Mouse (Mus musculus) liver (tissue): ENCODE measurements around the gene Slc25a34.

Experiments used
- DNase-seq: peaks from one replicate; pipeline ENCODE4 v3.0.0-alpha.2; 2020; ENCODE audit warnings: mixed read lengths

Slc25a34 gene

DNA sequence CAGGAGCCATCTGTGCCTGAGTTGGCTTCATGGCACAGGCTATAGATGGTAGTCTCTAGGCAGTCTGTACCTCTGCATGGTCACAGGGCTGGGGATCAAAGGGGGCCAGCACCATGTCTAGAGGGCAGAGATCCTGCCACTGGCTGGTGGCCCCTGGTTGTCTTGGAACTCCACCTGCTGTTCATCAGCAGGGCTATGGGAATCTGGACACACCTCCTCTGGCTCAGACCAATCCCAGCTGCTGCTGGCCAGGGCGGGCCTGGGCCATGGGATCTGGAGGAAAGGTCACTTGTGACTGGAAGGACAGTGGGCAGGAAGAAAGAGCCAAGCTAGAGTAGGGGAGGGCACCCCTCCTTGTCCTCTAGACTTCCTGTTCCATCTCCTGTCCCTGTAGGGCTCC lies at the start of gene Slc25a34:
Slc25a34 (minus strand) TSS at position 156 of the 400 bp plus-strand sequence.
- peak; percentile 49 for DNase-seq

DNA sequence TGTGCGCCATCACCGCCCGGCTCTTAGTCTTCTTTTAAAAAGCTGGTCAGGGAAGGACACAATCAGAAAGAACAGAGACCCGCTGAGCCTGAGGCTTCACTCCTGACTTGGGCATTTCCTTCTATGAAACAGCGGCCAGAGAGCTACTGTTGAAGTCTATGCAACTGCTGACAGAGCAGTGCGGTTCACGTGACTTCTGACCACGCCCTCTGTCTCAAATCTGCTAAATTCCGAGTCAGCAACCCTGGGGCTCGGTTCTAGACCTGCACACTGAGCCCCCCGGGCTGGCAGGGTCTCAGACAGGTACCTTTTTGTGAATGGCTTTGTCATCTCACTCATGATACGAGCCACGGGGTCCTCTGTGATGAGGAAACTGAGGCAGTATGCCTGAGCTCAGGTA lies 48.7 kb upstream of the Slc25a34 start:
- no peak for DNase-seq

DNA sequence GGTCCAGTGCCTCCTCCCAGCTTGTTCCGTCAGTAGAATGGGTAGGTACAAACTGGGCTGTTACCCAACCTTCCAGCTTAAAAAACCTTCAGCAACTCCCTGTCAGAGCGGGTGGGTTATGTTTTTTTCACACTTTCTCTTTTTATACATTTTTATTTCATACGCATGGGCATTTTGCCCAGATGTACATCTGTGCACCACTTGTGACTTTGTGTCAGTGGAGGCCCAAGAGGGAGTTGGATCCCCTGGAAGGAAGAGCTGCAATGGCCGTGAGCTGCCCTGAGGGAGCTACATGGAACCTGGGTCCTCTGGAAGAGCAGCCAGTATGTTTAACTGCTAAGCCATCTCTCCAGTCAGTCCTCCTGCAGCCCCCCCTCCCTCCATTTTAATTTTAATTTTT lies 47.8 kb upstream of the Slc25a34 start:
- DNase-seq: no peak

DNA sequence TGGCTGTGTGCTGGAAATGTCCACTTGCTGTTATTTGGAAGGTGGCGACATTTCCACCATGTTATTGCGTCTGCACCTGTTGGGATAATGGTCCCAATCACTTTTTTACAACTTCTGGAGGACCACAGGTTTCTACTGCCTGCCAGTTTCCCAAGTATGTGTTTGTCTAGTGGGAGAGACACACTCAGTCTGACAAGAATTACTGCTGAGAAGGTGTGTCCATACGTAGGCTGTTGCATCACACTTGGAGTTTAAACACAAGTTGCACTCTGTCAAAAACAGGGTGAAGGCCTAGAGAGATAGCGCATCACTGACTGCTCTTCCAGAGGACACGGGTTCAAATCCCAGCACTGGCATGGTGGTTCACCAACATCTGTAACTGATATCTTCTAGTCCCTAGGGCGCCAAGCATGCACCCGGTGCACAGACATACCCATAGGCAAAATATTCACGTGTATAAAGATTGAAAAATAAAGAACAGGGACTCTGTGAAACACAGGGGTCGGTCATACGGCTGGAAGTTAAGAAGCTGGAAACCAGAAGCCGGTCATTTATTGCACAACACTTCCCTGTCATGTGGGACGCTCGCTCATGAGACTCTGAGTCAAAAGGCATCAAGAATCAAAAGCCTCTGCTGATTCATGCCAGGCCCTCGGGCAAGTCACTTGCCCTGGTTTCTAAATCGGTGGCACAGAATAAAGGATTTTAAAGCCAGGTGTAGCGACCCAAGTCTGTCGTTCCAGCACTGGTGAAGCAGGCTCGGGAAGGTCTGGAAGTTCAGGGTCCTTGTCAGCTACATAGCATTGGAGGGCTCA lies 46.5 kb upstream of the Slc25a34 start:
- DNase-seq: no peak

DNA sequence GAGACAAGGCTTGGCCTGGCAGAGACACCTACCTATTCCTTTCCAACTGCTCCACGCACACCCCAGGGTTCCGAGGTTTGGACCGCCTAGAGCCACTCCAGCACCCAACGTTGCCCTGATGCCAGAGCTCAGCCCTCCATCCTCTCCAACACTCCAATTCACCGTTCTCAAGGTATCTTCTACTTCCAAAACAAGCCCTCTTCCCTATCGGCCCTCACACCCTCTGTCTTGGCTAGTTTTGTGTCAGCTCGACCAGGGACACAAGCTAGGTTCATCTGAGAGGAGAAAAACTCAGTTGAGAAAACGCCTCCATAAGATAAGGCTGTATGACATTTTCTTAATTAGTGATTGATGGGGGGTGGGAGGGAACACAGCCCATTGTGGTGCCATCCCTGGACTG lies 41.2 kb upstream of the Slc25a34 start, which contains the start of gene Plekhm2:
Plekhm2 (minus strand) TSS at position 101 of the 400 bp plus-strand sequence.
- no peak for DNase-seq

DNA sequence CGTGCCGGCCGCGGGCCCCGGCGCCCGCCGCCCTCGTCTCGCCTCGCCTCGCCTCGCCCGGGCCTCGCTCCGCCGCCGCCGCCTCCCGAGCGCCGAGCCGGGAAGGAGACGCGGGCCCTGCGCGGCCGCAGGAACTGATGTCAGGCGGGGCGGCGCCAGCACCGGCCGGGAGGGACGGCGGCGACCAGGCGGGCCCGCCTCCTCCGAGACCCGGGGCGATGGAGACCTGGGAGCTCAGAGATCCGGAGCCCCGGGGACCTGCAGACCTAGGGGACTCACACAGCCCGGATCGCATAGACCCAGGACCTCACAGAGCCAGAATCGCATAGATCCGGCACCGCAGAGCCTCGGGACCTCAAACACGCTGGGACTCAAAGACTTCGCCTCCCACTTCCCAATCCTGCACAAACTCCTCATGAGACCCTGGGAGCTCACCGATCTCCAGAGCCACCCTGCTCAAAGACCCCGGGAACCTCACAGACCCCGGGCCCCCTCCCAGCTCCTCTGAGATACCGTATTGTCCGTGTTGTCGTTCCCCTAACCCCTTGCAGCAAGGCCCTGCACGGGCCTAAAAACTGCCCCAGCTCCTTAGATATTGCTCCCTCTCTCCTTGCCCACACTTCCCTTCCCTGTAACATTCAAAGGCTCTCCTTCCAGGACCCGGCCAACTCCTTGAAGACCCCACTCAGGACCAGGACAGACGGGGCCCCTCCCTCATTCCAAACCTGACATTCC lies 40.6 kb upstream of the Slc25a34 start:
- DNase-seq: peak; percentile 85

DNA sequence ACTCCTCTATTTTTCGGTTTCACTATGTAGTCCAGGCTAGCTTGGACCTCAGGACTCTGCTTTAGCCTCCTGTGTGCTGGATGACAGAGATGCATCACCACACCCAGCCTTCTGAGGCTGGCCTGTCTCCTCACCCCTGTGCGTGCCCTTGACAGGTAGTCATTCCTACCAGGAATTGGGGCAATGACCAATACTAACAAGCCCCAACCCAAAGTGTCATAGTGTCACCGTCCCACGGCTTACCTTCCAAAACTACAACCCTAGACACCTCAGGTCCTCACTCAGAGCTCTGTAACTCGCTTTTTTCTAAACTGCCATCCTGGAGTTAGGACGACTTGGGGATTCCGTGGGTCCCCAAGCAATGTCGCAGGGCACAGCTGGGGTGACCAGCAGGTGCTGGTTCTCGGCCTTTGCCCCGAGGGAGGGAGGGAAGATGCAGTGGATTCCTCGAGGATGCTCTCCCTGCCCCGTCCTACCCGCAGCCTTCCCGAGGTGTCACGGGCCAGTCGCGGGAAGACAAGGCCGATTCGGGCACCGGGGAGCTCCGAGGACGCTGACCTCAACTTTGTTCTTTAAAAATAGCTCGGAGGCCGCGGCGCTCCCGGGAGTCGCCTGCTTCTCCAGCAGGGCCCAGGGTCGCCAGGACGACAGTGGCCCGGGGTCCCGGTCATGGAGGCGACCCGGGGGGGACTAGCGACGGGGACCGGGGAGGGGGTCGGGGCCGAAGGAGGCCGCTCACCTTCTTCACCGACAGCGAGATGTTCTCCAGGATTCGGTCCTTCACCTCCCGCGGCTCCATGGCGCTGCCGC lies 39.7 kb upstream of the Slc25a34 start:
- DNase-seq: peak; percentile 37

DNA sequence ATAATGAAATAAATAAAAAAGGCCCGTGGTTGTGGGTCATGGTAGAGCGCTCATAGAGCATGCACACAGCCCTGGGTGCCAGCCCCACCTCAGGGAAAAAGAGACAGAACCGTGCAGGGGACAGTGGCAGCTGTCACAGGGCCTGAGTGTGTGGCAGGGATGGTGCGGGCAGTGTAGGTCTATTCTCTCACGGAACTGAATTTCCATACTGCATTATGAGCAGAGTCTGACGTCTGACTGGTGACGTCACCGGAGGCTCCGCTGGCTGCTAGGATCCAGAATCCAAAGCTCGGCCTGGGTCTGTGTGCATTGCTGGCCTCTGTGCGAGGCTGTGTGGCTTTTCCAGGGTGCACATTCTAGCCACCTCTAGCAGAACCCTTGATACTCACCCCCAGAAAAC lies 37.3 kb upstream of the Slc25a34 start:
- no peak for DNase-seq

DNA sequence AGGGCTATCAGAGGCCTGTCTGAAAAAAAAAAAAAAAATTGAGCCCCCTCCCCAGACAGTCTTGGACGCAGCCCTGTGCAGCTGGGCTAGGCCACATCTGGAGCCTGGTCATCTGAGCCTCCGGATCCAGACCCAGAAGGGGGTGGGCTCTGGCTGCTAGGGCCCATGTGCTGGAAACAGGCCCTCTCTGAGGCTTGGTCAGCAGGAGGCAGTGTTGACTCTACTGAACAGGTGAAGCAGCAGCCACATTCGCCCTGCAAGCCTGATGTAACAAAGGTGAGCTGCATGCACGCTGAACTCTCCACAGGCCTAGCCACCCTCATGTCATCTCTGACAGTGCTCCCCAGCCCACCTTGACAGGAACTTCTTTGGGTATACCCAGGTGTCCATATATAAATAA lies 36.1 kb upstream of the Slc25a34 start:
- no peak for DNase-seq

DNA sequence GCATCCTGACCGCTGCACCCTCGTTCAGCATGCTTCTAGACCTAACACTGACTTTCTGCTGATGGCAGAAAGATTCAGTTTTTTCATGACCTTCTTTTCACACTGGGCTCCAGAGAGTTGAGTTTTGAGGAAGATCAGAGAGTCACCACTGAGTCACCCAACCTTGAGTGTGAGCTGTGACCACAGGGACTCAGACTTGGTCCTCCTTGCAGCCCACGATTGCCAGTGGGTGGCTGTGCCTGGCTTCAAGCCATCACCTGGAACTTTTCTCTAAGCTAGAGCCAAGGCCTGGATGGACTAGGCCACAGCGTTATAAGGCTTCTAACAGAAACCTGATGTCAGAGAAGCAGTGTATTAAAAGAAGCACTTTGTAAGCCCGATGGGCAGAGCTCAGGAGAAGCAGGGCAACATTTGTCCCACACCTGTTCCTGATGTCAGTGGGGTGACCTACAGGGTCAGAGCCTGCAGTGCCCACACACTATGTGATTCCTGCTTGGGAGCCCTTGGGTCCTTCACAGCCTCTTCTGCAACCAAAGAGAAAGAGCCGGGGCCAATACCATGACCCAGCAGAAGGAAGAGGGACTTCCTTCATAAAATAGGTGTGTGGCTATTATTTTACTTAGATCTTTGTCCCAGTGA lies 35.3 kb upstream of the Slc25a34 start:
- DNase-seq: no peak

DNA sequence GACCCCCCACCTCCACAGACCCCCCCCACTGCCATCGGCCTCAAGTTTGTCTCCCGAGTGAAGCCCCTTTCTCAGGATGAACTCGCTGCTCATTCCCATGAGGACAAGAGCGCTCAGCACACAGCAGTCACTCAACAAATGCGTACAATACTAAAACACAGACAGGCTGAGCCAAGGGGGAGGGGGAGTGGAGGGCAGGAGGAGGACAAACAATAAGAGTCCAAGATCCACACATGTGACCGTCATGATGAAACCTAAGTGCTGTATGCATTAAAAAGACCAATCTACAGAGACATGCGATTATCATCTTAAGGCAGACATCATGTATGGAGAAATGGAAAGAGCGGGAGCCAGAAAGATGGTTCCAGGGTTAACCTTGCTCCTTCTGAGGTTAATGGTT lies 33.3 kb upstream of the Slc25a34 start:
- no peak for DNase-seq

DNA sequence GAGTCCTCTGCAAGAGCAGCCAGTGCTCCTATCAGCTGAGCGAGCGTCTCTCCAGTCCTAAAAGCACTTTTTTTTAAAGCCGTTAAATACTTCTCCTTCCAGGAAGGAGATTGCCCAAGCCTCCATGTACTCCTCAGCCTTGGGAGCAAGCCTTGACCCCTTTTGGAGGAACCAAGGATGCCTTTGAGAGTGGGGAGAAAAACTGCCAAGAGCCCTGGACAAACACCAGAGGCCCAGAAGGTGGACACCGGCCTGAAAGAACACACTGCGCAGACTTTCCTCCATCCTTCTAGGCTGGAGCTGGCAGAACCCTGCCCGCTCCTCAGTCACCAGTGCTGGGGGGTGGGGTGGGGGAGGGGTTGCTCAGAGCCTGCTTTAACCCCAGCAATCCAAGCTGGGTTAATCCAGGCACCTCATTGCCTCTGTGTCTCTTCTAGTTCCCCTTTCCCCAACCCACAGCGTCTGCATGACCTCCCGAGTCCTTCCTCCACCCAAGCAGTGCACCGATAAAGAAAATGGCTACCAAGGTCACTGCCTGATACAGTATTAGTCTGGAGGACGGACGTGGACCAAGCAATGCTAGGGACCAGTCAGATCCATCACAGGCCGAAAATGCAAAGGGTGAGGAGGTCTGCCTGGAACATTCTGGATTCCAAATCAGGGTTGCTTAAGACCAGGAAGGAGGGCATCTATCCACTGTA lies 32.4 kb upstream of the Slc25a34 start:
- no peak for DNase-seq

DNA sequence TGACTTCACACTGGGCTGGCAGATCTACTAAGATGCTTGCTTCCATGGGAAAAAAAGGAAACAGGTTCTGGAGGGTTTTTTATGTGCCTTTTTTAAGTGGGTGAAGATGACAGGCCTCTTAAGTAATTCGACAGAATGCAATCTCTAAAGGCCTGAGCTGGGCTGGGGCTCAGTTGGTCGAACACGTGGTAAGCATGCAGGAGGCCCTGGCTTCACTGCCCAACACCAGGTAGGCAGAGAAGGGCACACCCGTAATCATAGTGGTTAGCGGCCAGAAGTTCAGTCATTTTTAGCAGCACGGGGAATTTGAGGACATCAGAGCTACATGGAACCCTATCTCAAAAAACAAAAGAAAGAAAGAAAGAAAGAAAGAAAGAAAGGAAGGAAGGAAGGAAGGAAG lies 30.9 kb upstream of the Slc25a34 start:
- no peak for DNase-seq

DNA sequence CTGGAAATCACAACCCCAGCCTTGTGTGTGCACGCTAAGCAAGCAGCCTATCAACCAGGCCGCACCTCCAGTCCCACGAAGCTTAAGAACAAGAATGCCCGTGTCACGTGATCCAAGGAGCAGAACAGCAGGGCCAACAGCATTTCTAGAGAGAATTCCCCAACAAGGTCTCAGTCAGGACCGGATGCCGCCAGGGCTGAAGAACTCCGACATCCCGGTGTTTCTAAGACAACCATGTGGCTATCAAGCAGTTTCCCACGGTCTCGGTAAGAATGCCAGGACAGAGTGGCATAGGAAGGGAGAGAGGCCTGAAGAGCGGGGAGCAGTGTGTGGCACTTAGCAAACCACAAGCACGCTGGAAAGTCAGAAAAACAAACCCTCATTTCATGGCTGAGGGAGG lies 30.2 kb upstream of the Slc25a34 start:
- DNase-seq: no peak

DNA sequence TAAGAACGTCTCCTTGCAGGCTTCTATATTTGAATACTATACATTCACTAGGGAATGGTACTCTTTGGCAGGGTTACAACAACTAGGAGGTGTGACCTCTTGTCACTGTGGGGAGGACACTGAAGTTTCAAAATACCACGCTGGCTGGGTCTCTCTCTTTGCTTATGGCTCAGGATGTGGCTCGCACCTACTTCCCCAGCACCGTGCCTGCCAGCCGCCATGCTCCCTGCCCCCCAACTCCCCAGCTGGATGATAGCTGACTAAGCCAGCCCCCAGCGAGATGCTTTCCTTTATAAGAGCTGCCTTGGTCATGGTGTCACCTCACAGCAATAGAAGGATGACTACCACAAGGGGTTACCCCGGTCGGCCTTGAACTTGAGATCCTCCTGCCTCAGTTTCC lies 29.4 kb upstream of the Slc25a34 start:
- DNase-seq: no peak

DNA sequence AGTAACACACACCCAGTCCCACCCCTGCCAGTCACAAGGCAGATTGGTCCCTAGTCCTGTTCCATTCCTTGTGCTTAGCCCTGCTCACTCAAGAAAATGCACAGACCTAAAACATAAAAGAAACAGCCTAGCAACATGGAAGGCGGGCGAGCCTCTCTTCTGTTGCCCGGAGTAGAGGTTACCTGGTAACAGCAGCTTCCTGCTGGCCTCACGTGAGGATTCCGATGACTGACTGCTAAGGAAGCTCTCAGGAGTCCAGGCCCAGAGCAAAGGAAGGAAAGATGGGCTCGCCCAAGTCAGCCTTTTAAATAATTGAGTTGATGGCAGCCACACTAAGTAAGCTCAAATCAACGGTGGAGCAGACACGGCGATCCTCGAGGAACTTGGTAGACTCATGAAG lies 28.3 kb upstream of the Slc25a34 start:
- no peak for DNase-seq

DNA sequence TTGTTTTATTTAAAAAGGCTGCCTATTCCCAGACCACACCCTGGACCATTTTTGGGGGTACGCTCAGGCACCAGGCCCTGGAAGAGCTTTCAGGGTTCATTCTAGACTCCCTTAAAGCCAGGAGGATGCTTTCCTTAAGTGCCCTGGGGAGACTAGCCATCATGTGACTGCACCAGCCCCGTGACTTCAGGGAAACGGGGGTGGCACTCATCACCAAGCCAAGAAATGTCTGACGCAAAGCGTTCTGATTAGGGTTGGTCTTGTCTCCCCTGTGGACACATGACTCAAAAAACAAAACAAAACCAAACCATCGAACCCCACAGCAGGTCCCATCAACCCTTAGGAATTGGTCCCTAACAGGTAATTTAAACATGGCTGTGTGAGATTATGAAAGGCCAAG lies 27.7 kb upstream of the Slc25a34 start:
- no peak for DNase-seq

DNA sequence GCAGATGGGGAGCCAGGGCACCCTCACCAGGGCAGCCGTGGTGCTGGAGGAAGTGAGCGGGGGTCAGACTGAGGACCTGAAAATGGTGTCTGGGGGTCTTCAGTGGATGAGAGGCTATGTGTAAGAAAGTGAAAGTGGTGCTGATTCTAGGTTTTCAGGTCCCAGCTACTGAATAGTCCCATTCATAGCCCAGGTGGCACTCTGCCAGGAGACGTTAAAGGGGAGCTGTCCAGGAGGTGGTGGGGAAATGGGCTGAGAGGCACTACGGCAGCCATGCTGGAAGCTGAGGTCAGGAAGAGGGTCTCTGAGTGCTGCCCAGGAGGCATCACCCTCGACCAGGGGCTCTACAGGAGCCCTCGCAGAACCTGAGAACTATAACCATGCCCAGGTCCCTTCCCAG lies 25.6 kb upstream of the Slc25a34 start:
- no peak for DNase-seq

DNA sequence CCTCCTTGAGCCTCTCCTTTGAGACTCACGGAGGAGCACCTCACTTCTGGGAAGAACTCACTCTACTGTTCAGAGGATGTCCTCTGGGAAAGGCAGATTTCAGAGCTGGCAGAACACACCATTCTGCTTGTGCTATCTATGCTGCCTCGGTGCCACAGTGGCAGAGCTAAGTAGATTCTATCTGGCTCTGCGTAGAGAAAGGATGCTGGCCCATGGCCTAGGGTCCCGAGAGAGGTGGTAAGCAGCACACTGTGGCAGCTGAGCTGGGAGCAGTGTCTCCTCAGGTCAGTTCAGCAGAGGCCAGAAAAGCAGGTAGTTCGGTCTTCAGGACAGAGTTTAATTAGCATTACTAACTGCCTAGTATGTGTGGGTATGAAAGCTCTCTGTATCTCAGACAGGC lies 24.6 kb upstream of the Slc25a34 start:
- no peak for DNase-seq

DNA sequence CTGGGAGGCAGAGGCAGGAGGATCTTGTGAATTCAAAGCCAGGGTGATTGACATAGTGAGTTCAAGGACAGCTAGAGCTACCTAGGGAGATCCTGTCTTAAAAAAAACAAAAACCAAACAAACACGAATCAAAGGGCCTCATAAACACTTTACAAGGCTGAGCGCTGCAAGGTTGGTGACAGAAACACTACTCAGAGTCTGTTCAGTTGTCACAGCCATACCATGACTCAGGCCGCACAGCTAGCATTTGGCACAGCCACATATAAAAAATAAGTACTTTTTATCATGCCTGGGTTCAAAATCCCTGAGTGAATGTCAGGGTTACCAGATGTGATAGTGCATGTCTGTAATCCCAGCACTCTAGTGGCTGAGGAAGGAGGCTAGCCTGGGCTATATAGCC lies 23.6 kb upstream of the Slc25a34 start:
- DNase-seq: no peak

DNA sequence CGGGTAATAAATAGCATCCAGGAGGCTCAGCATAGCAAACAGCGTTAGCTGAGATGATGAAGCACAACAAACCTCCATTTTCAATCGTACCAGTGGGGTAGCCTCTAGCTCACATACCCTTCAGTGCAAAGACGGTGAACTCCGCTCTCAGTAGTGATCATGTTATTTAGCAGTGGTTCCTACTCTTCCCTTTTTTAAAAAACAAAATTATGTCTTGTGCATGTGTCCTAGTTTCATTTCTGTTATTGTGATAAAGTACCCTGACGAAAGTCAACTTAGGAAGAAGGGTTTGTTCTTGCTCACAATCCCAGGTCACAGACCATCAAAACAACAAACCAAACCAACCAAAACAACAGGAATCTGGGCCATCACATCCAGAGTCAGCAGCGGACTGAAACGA lies 22.4 kb upstream of the Slc25a34 start:
- DNase-seq: no peak

DNA sequence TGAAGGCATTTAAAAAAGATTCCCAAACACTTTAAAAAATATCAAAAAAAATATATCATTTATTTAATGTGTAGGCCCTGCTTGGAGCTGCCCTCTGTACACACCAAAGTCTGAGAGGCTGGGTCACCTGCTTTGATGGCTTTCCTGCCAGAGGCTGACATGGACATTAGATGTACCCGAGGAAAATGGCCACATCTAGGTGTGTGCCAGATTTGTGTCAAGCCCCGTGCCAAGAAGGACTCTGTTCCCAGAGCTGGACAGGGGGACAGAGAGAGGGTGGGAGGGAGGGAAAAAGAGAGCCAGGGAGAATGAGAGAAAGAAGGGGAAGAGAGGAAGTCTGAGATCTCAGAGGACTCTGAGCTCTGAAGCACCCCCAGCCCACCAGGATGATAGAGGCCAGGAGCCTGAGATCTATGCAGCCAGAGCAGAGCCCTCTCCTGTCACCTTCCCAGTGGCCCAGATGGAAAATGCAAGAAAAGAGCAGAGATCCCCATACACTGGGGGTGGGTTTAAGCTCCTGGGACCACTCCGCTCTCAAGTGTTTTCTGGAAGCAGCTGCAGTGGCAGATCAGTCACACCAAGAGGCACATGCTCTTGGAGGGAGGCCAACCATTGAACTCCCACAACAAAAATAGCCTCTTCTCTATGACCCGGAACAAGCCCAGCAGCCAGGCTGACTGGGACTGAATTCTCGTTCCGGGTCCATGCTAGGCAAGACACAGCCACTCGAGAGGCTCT lies 19.7 kb upstream of the Slc25a34 start:
- no peak for DNase-seq
